Mouse (Mus musculus) kidney, adult 18-20 months (tissue): ENCODE results near the gene Siah1a.

Source experiments
- DNase-seq: peaks from one replicate; pipeline ENCODE4 v3.0.0; 2021

The Siah1a gene

DNA sequence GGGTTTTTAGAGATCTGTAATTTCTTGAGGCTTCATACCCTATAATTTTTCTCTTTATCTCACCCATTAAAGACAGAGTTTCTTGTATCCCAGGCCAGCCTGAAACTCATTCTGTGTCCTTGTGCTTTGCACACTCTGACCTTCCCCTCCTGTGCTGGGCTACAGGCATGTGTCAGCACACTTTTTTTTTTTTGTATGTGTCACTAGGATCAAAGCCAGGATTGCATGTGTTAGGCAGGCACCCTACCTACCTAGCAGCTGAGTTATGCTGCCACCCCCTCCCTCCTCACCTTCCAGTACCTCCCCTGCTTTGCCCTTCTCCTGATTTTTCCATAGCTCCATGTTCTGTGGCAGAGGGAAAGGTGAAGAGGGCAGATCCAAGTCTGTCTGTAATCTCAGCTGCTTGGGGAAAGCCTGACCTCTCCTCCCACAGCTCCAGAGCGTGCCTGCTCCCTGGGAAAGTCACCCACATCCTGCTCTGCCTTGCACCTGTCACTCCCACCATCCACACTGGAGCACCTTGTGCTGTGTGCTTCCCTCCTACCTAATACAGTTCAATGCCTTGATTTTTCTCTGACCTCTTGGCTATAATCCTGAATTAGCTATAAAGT, 46.8 kb downstream of the Siah1a start:
- DNase-seq = no peak

DNA sequence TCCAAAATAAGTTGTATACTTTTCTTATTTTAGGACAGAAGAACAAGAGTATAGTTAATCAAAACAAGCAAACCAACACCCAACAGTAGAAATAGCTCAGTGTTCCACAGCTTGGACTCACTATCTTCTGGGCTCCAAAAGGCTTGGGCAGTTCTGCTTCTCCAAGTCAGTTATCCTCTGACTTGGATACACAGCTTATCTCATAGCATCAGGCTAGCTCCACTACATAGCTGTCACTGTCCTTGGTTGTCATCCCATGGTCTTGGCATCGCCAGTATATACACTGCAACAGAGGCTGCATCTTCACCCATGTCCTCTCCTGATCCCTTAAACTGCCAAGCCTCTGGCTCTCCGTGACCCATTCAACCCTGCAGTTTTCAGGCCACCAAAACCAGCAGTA, 50.0 kb downstream of the Siah1a start:
- DNase-seq = no peak

DNA sequence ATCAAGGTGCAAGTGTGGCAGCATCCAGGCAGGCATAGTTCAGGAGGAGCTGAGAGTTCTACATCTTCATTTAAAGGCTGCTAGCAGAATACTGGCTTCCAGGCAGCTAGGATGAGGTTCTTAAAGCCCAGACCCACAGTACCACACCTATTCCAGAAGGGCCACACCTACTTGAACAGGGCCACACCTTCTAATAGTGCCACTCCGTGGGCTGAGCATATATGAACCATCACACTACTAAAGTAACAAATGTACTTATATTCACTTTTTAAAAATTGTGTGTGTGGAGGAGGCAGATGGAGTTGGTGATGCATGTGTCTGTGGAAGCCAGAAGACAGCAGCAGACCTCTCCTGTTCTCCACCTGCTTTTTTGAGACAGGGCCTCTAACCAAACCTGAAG, 51.7 kb downstream of the Siah1a start:
- no peak for DNase-seq

DNA sequence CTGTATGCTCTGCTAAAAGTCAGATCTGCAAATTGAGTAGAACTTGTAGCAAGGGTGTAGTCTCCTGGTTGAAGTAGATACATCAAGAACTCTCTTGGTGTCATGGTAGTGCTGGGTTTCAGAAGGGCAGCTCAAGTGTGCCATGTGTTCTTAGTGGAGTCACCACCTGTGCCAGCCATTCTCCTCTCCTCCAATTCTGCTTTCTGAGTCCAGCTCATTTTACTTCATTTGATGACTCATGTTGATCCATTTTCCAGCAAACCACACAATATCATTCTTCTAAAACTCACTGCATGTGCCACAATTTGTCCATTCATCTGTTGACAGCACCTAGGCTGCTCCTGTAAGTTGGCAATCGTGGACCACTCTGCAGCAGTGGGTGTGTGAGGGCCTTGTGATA, 53.6 kb downstream of the Siah1a start:
- no peak for DNase-seq

DNA sequence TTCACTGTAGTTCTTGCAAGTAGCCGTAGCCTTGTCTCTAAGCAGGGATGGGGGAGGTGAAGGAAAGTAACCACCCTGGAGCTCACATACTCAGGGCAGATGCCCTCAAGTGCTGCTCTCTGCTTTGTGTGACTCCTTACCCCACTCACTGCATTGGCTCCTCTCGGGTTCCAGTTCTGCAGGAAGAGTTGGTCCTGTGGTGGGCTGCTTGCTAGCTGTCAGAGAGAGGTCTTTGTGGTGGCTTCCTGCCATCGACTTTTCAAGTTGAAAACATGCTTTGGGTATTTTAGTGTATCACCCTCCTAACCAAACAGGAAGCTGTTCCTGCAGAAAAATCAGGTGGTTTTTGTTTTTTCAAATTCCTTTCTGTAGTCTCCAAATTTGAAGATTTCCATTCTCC, 59.1 kb downstream of the Siah1a start:
- no peak for DNase-seq
